Mouse (Mus musculus): ENCODE data around the gene Degs2.
A peak's percentile ranks its signal among the peaks of the same experiment; 100 is the strongest.
"Not testable (repeated sequence)": the region's sequence is repeated elsewhere in the genome, so short reads cannot be mapped to it uniquely, and the experiment has no call there.

Gene Degs2

DNA sequence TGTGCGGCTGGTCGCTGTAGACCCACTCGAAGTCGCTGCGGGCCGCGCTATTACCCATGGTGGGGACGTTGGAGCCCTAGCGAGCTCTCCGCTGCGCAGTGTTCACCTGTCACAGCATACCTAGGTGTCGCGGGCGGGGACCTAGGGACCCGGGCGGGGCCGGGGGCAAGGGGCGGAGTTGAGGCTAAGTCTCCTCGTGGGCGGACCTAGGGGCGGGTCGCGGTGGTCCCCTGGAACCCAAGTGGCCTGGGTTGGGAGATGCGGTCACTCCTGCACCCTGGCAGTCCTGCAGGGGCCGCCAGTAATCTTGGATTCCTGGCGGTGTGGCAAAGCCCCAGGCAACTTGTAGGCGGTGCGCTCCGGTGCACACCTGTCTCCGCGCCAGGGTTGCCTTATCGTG lies at the start of gene Degs2:
Gene Degs2 (minus strand): TSS at position 131 of the 400 bp plus-strand sequence.
- peak; percentile 36 for DNase-seq (ENCODE audit: low spot score)

DNA sequence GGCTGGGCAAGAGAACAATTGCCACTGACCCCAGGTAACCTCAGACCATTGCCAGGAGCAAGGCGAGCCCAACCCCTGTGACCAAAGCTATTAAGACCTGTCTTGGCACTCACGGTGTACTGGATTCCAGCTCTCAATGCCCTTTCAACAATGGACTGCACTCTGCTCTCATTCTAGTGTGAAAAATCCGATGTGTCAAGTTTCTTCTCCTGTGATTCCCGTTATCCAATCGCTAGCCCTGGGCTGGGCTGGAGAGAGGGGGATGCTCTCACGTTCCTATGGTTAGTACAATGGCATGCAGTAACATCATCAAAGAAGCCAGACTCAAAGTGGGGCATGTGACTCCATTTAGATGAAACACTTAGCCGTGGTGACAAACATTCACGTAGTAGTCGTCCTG lies 49.7 kb upstream of the Degs2 start:
- no peak for DNase-seq (ENCODE audit: low spot score)

DNA sequence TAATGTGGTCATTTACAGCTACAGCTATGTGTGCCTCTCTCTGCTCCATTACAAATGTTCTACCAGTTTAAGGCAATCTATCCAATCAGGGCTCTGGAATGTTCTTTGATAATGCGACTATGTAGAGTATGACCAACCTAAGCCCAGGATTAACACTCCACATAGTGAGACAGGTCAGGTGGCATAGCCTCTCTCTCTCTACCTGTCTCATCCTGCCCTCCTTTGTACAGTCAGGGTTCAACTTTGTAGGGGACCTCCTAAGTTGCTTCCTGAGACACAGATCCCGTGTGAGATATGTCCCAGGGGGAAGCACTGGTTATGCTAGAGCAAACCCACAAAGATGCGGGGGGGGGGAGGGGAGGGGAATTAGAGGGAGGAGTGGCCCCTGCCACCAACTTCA lies 48.1 kb upstream of the Degs2 start:
- no peak for DNase-seq (ENCODE audit: low spot score)

DNA sequence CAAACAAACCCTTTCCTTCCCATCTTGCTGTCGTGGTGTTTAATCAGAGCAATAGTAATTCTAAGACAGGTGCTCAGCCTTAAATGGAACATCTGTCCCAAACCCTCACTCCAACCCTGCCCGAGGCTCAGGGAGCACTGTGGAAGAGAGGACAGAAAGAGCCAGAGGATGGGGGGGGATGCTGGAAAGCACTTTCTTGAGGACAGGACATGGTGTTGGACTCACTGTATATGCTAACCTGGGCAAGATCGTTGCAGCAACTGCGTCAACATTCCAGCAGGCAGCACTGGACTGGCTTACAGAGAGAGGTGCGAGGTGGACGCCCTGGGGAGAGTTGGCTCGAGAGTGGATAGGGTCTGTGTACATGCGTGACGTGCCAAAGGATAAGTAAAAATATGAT lies 47.3 kb upstream of the Degs2 start:
- DNase-seq (ENCODE audit: low spot score), result no peak

DNA sequence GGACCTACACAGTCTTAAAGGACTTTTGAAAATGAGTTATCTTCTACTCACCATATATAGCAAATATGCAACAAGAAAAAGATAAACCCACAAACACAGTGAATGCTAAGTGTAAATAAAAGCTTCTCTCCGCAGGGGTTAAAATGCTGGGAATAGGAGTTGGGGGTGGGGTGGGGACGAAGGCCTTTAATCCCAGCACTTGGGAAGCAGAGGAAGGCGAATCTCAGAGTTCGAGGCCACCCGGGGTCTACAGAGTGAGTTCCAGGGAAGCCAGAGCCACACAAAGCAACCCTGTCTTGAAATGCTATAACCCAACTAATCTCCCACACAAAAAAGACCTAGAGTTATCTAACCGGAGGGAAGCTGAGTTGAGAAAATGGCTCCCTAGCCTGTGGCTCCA lies 46.9 kb upstream of the Degs2 start:
- DNase-seq (ENCODE audit: low spot score), result no peak

DNA sequence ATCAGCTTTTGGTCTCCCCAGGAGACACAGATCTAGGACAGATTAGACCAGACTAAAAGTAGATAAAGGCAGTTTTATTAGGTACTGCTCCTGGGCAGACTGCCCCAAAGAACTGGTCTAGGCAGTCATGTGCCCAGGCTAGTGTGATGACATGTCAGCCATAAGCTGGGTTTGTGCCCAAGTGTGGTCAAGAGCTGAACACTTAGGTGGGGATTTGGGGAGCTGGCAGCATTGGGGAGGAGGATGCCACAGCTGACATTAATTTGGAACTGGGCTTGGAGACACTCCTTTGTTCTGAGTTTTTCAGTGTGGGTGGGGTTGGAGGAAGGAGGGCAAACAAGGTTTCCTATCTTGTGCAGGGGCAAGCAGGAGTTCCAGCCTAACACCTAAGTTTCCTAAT lies 43.9 kb upstream of the Degs2 start:
- DNase-seq (ENCODE audit: low spot score), result no peak

DNA sequence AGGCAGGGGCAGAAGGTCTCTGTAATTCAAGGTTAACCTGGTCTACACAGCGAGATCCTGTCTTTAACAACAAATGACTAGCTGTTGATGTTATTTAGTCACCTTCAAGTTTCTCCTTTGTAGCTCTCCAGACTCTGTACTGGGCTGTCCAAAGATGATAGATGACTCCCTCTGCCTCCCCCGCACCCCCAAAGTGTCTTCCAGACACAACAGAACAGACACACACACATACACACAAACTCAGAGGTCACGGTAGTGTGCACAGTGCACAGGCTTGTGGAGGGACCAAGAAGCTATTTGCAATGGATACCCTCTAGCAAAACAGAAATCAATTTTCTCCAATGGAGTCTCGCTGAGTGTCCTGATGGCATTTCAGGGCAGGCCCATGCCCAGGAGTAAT lies 40.1 kb upstream of the Degs2 start:
- DNase-seq (ENCODE audit: low spot score), result no peak

DNA sequence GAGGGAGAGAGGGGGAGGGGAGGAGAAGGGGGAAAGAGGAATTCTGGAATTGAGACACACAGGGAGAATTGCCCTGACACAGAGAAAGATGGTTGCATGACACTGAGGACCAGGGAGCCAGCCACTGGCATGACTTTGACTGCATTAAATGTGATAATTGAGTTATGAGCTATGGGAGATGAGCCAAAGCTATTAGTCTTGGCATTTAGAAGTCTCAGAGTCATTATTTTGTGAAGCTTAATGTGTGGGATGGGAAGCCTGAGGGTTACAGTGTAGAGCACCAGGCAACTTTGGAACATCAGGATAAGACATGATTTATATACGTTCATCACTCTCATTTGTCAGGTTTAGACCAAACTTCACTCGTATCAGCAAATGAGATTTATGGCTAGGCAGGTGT lies 39.4 kb upstream of the Degs2 start:
- DNase-seq (ENCODE audit: low spot score), result no peak

DNA sequence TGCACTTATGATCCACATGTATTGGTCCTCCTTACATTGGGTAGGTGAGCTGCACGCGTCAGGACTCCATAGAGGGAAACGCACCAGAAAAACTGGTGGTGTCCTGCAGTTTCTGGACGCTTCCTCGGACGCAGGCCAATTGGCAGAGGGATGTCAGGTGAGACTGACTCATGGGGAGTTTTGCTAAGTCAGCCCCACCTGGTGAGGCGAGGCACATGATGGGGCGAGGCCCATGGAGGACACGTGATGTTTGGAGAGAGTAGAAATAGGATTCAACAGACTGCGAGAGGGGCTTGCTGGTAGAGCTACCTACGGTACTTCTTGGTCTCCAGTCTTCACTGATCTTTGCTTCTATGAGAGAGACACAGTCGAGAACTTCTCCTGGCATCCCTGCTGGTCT lies 36.6 kb upstream of the Degs2 start:
- no peak for DNase-seq (ENCODE audit: low spot score)

DNA sequence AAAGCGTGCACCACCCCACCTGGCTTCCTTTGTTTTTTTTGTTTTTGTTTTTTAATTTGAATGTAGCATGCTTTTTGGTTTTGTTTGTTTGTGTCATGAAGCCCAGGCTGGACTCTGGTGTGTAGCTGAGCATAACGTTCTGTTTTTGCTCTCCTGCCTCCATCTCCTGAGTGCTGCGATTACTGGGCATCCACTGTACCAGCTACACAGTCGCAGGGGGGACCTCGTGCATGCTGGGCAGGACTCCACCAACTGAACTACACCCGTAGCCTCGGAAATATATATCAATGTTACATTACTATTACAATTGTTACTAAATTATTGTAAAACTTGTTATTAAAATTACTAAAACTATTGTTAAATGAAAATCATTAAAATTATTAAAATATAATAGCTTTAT lies 35.7 kb upstream of the Degs2 start:
- no peak for DNase-seq (ENCODE audit: low spot score)

DNA sequence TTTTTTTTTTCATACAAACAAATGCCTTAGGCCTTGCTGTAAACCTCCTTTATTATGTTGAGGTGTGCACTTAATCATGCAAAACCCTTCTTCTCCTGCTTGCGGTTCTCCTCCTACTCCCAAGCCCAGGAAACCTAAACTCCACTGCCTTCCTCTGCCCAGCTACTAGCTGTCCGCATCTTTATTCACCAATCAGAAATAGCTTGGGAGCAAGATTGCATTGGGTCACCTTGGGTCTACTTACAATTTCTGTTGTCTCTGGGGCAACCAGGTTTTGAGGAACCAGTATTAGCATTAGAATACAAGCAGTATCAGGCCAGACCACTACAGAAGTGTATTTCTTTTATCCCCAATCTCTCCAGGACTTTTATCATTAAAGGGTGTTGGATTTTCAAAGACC lies 32.3 kb upstream of the Degs2 start:
- DNase-seq (ENCODE audit: low spot score), result no peak

DNA sequence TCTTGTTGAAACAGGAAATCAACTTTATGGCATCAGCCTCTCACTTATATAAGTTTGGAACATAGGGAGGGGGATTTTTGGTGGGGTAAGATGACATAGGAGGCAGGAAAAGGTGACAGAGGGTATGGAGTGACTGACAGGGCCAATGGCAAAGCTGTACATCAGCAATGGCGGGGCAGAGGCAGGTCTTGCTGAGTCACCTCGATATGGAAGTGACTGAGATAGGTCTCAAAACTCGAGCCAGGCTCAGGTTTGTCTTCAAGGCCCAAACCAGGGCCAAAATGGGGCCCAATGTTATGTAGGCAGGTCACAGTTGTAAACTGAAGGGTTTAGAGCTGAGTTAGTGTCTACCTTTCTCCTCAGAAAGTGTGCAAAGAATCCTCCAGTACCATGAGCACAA lies 21.7 kb upstream of the Degs2 start:
- DNase-seq (ENCODE audit: low spot score), result no peak

DNA sequence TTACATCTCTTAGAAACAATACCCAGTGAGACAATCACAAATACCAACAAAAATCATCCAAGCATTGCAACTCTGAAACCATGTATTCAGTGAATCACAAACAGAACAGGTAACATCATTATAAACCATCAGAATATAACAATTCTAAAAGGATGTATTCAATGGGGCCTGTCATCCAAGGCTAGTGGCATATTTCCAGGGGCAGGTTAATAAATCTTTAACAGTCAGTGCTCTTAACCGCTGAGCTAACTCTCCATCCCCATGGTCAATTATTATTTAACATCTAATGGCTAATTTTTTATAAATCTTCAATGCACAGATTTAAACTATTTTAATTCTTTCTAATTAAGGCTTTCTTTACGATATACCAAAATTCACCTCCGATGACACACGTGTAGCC lies 20.3 kb upstream of the Degs2 start:
- no peak for DNase-seq (ENCODE audit: low spot score)

DNA sequence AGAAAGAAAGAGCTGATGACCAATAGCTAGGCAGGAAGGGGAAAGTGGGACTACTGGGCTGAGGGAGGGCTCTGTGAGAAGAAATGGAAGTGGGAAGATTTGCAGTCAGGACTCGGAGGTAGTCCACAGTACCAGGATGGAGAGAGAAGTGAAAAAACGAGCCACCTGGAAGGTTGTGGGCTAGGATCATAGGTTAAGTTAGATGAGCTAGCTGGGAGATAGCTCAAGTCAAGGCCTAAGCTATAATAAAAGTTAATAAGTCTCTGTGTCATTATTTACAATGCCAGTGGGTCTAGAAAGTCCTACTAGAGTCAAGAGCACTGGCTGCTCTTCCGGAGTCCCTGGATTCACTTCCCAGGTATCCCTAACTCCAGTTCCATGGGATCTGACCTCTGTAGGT lies 16.4 kb upstream of the Degs2 start:
- no peak for DNase-seq (ENCODE audit: low spot score)

DNA sequence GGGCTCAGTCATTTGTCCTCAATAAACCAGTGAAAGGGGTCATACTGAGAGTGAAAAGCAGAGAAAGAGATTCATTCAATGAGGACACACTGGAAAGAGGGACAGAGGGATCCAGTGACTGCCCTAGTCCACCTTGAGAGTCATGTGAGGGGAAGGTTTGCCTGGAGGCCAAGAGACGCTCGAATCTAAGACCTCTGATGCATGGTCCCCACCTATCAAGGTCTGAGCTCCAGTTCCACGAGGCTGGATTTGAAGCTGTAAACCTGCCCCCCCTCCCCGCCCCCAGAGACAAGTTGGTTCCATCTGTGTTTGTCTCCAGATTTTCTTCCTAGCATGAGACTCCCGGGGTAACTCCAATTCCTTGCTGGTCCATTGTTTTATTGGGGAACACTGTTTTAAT lies 13.7 kb upstream of the Degs2 start:
- no peak for DNase-seq (ENCODE audit: low spot score)

DNA sequence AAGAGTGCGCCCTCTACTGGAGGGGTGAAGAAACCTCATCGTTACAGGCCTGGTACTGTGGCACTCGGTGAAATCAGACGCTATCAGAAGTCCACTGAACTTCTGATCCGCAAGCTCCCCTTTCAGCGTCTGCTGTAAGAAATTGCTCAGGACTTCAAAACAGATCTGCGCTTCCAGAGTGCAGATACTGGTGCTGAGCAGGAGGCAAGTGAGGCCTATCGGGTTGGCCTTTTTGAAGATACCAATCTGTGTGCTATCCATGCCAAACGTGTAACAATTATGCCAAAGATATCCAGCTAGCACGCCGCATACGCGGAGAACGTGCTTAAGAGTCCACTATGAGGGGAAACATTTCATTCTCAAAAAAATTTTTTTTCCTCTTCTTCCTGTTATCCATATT lies 11.9 kb upstream of the Degs2 start:
- DNase-seq (ENCODE audit: low spot score), result not testable (repeated sequence)

DNA sequence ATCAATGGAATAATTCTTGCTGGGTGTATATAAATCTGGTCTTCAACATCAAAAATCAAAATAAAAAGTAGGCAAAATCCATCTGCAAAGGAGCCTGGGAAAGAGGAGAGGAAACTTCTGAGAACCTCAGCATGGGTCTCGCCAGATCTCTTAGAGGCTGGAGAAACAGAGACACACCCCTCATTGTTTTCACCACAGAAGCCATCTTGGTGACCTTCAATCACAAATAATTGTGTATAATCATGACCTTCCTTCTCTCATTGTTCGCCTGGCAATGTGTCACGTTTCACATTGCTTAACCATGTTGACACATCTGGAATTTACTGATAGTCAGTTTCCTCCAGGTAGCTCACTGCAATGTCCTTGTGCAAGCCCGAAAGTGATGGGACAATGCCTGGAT lies 10.4 kb upstream of the Degs2 start:
- DNase-seq (ENCODE audit: low spot score), result no peak

DNA sequence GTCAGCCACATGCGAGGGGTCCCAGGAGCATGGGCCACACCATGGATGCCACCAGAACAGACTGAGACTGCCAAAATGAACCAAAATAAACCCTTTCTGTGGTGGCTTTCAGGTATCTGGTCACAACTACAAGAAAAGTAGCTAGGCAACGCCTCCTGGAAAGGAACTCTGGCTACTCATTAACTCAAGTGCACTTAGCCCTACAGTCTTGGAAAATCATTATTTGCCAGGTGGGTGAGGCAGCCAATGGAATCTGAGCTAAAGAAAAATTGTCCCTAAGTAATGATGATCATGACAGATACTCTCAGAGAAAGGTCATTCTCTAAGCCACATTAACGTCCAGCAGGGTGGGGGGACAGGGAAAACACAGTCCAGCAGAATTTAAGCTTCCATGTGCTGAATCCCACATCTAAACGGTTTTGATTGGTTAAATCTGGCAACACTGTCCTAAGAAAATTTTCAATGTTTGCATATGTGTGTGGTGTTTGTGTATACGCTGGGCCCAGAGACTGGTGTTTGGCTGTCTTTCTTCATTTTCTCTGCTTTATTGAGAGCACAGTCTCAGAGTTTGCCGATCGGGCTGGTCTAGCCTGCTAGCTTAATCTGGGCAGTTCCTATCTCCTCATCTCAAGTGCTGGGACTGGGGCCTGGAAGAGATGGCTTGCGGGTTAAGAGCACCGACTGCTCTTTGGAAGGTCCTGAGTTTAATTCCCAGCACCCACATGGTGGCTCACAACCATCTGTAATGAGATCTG lies 8.9 kb upstream of the Degs2 start:
- no peak for DNase-seq (ENCODE audit: low spot score)

DNA sequence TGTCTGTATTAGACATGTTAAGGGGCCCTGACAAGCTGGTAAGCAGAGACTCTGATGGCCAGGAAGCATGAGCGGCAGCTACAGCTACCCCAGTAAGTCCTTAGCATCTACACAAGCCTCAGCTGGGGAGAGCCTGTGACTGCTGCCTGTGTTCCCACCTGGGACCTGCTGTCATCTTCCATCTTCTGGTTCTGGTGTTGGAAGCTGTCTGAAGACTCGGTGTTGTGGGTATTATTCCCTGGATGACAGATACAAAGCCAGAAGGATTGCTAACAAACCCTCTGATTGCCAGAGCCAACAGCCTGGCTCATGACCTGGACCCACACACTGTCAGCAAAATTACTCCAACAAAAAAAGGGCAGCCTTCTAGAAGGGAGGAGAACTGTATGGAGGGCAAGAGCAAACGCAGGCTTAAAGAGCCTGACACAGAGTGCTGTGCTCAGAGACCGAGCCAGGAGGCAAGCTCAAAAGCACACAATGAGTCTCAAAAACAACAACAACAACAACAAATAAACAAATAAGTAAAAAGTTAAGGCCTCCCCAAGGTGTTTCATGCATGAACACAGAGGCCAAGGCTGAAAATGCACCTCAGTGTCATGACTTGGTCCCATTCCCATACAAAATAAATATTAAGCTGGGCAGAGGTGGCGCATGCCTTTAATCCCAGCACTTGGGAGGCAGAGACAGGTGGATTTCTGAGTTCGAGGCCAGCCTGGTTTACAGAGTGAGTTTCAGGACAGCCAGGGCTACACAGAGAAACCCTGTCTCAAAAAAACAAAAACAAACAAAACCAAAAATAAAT lies 8.1 kb upstream of the Degs2 start:
- no peak for DNase-seq (ENCODE audit: low spot score)

DNA sequence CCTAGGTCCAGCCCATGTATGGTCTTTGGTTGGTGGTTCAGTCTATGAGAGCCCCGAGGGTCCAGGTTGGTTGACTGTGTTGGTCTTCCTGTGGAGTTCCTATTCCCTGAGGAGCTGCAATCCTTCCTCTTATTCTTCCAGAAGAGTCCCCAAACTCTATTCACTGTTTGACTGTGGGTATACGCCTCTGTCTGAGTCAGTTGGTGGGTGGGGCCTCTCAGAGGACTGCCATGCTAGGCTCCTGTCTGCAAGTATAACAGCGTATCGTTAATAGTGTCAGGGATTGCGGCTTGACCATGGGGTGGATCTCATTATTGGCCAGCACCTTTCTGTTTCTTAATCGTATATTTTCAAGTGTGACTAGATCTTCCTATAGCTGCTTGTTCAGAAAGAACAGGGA lies 7.3 kb upstream of the Degs2 start:
- no peak for DNase-seq (ENCODE audit: low spot score)

DNA sequence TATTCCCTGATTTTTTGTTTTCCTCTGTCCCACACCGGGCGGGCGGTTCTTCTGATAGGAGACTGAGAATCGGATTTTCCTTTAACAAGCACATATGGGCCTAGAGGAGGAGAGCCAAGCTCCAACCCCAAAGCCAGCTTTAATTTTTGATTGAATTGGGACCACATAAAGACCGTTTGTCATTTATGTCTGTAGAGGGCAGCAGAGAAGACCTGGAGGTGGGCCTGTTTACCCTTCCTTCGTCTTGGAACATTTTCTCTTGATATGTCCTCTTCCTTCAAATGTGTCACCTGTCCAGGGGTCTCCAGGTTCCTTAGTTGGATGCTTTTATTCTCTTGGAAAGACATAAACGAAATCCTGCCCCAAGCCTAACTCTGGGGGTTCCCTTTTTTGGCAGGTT lies 4.0 kb upstream of the Degs2 start:
- no peak for DNase-seq (ENCODE audit: low spot score)

DNA sequence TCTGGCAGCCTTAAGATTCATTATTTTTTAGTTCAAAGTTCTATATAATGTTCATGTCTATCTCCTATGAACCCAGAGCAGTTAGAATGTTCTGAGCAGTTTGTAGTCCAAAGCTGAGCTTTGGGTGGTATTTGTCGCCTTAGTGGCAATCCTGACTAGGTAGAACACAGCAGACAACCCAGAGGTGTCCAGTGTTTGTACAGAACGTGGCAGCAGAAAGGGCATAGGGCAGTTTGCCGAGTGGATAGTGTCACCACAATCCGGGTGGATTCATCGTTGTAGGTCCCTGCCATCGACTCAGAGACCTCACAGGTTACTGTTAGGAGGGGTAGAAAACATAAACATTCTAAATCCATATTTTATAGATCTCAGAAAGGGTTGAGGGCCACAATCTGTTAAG lies 3.4 kb upstream of the Degs2 start:
- DNase-seq (ENCODE audit: low spot score), result no peak

DNA sequence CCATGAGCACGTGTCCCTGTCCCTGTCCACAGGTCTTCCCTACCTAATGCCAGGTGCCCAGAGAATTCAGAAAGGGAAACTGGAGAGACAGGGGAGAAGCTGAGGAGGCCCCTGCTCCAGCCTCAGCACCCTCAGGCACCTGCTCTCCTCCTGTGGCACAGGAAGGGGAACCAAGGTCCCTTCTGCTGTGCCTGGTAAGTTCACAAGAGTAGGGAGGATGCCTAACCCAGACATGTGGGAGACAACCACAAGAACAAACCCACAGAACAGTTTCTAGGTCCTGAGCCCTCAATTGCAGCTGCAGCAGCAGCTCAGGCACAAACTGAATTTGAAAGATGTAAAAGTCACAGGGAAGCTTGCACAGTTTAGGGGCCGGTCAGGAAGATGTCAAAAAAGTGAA lies 894 bp downstream of the Degs2 start:
- no peak for DNase-seq (ENCODE audit: low spot score)

DNA sequence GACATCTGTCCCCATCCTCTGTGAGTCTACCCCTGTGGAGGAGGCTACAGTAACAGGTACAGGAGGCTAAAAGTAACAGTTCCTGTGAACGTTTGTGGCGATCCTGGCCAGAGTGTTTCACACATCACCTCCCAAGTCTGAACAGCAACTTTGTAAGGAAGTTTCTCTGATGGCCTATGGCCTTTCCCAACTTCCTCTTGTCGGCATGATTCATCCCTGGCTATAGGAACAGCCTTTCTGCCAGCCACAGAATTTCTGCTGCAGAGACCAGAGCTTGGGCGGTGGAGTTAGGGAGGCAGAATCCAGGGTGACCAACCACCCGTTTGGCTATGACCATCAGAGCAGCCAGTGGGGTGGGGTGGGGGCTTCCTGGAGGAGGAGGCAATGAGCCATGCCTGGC lies 2.1 kb downstream of the Degs2 start:
- no peak for DNase-seq (ENCODE audit: low spot score)

Measured in ovary, postnatal 14 days (tissue).